Mouse (Mus musculus) embryonic facial prominence, embryonic 13.5 days (tissue): ENCODE results near the gene Olfr1338. TPM values are rescaled to one million over a fixed set of nuclear protein-coding genes. Genes with fewer than 3 reads are reported as not detected.
"Not testable (repeated sequence)": the region's sequence is repeated elsewhere in the genome, so short reads cannot be mapped to it uniquely, and the experiment has no call there.

Experiments
- ATAC-seq: fragments of 200-750 bp; cut with Nextera tagmentation; 2 replicates; pipeline ENCODE4 v1.8.0; 2017; ENCODE audit warnings: low read depth; ENCODE audit not compliant: insufficient number of reproducible peaks, insufficient read depth, low FRiP score, low TSS enrichment
- H3K27ac ChIP-seq: fragments of 300-500 bp; sonication (generic); 2 replicates; pipeline ENCODE4 v1.5.1; 2015; ENCODE audit warnings: moderate library complexity, mild to moderate bottlenecking, inconsistent platforms
- H3K27me3 ChIP-seq: fragments of 300-500 bp; sonication (generic); 2 replicates; pipeline ENCODE4 v1.6.1; 2015; ENCODE audit warnings: mild to moderate bottlenecking, inconsistent platforms
- H3K36me3 ChIP-seq: fragments of 300-500 bp; sonication (generic); 2 replicates; pipeline ENCODE4 v1.6.1; 2015; ENCODE audit warnings: mild to moderate bottlenecking, inconsistent platforms
- H3K4me1 ChIP-seq: fragments of 300-500 bp; sonication (generic); 2 replicates; pipeline ENCODE4 v1.6.1; 2015; ENCODE audit warnings: inconsistent platforms
- H3K4me2 ChIP-seq: fragments of 300-500 bp; sonication (generic); 2 replicates; pipeline ENCODE4 v1.6.1; 2015; ENCODE audit warnings: moderate library complexity, mild to moderate bottlenecking, inconsistent platforms
- H3K4me3 ChIP-seq: fragments of 300-500 bp; sonication (generic); 2 replicates; pipeline ENCODE4 v1.5.1; 2015; ENCODE audit warnings: mild to moderate bottlenecking, inconsistent platforms
- H3K9ac ChIP-seq: fragments of 300-500 bp; sonication (generic); 2 replicates; pipeline ENCODE4 v1.6.1; 2015; ENCODE audit warnings: mild to moderate bottlenecking, inconsistent platforms
- H3K9me3 ChIP-seq: fragments of 300-500 bp; sonication (generic); 2 replicates; pipeline ENCODE4 v1.6.1; 2016; ENCODE audit warnings: inconsistent platforms
- WGBS: fragments of 180-500 bp; shearing (Covaris S2); methylation state at CpG from one replicate; pipeline ENCODE4 v1.1.7; 2015; ENCODE audit warnings: mixed read lengths; 5-methylcytosine and 5-hydroxymethylcytosine counted together
- polyA plus RNA-seq: library from polyadenylated mRNA; unstranded; fragments of >200 nt; fragmentation: Nextera tagmentation; extraction: Ambion mirVana; gene quantifications from 2 replicates; pipeline ENCODE4 v1.2.1, GENCODE M21; 2015

The Olfr1338 gene
- 0.08 TPM in 1 of 2 replicates, not detected in the other for polyA plus RNA-seq

DNA sequence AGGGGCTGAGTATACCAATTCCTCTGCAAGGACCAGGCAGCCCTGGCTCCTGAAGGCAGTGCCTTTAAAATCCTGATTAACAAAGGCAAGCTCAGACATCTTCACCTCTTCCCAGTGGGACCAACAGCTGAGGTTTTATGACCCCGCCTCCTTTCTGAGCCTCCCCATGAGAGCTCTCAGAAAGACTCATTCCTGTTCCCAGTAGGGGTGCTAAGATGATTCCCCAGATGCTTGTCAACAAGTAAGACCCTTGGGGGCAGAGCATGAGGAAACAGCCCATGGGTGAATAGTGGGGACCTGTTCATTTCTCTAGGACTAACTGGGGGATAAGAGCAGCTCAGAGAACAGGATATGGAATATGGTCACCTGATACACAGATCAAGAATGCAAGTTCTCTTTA is at the start of gene Olfr1338:
Olfr1338 (minus strand) TSS at position 101 of the 400 bp plus-strand sequence.
- no peaks in the 10 kb centered on the region for H3K9me3 ChIP-seq
- no peak within 1 kb of the TSS for H3K9ac ChIP-seq
- 79% methylated on average over 1 of the region's 1 CpGs for WGBS
- no peak within 1 kb of the TSS for H3K27ac ChIP-seq
- no peak within 1 kb of the TSS for H3K4me3 ChIP-seq
- no peaks in the 10 kb centered on the region for H3K27me3 ChIP-seq
- H3K36me3 ChIP-seq, result no peaks in the 10 kb centered on the region
- ATAC-seq, result no peak
- H3K4me1 ChIP-seq, result no peaks in the 10 kb centered on the region
- no peak within 1 kb of the TSS for H3K4me2 ChIP-seq

DNA sequence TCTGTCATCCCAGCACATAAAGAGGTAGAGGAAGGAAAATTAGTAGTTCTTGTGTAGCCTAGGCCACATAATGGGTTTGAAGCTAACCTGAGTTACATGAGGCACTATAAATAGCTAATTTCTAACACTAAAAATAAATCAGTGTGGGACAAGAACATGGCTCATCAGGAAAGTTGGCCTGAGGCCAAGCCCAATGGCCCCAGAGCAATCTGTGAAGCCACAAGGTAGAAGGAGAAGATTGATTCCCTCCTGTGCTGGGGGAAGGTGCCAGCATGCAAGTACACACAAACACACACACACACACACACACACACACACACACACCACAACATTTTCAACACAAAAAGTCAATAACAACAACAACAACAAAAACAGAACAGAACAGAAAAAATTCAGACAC is 34.3 kb upstream of the Olfr1338 start:
- H3K9me3 ChIP-seq, H3K4me1 ChIP-seq, H3K9ac ChIP-seq, H3K4me2 ChIP-seq, H3K27me3 ChIP-seq, ATAC-seq, H3K4me3 ChIP-seq, H3K27ac ChIP-seq, H3K36me3 ChIP-seq: not testable (repeated sequence)

DNA sequence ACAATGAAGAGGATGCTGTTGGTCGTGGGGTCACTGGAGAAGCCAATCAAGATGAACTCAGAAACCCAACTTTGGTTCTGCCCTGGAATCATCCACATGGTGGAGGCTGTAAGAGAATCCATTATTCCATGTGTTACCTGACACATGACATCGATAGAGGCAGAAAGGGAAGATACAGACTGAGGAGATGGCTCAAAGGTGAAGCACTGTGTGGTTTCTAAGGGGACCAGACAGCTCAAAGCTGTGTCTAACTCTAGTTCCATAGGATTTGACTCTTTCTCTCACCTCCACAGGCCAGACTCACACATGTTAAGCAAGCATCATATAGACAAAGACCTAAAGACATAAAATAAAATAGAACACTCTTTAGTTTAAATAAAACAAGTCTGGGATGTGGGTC is 23.9 kb upstream of the Olfr1338 start, which contains the start of gene Olfr1337:
Olfr1337 (minus strand) TSS at position 101 of the 400 bp plus-strand sequence.
- no peak for ATAC-seq
- no peaks in the 10 kb centered on the region for H3K27me3 ChIP-seq
- no peak within 1 kb of the TSS for H3K9ac ChIP-seq
- no peak within 1 kb of the TSS for H3K4me2 ChIP-seq
- H3K9me3 ChIP-seq, result no peaks in the 10 kb centered on the region
- no peaks in the 10 kb centered on the region for H3K36me3 ChIP-seq
- no peaks in the 10 kb centered on the region for H3K4me1 ChIP-seq
- WGBS, result 77% methylated on average over 2 of the region's 2 CpGs
- H3K27ac ChIP-seq, result no peak within 1 kb of the TSS
- H3K4me3 ChIP-seq, result no peak within 1 kb of the TSS

DNA sequence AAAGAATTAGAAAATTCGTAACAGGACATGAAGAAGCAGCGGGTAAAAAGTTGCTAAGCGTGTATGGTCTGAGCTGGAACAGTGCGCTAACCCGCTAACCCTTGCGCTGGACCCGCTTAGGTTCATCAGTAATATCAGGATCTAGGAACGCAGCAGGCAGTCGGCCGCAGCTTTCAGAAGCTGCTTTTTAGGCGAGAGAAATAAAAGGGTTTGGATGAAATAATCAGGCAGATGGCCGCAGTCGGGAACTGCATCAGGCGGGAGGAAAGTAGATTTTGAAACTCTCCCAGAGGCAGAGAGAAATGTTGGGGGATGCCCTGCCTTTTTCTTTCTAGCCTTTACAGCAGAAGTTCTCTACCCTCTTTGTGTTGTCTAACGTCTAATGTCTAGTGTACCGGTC is 16.7 kb downstream of the Olfr1338 start:
- ATAC-seq, result no peak
- H3K27ac ChIP-seq, result no peak overlapping the region
- WGBS, result 5% methylated on average over 16 of the region's 16 CpGs
- H3K4me2 ChIP-seq, result no peak overlapping the region
- no peaks in the 10 kb centered on the region for H3K36me3 ChIP-seq
- peaks cover 45% of the 10 kb centered on the region for H3K27me3 ChIP-seq
- no peak overlapping the region for H3K4me3 ChIP-seq
- H3K4me1 ChIP-seq, result no peaks in the 10 kb centered on the region
- H3K9me3 ChIP-seq, result peaks cover 7% of the 10 kb centered on the region
- no peak overlapping the region for H3K9ac ChIP-seq

DNA sequence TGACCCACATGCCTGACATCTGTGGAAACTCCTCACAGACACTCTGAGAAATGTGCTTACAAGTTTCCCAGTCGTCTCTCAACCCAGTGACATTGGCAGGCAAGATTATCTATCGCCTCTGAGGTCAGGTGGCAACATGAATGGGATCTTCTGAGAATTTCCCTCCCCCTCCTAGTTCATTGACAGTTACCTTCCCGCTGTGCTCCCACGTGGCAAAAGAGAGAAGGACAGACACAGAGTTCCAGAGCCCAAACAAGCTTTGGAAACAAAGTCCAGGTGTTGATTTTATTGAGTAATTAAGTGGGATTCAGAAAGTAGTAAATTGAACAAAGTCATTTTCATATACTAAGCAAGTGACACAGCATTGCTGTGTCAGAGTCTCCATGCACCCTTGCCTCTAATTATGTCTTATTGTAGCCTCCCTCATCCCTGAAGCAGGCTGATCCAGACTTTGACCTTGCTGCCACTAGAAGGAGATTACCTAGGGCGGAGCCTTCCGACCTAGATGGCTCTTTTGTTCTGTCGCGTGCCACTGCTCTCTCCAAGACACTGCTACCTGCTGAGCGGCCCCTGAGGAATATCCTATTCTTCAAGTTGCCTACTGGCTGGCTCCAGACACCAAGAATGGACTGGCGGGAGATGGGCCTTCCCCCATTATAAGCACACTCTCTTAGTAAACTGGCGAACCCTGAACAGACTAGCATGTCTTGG is 17.4 kb downstream of the Olfr1338 start:
- peaks cover under 1% of the 10 kb centered on the region; the same call in 1 of the 2 replicates for H3K9me3 ChIP-seq
- no peak for ATAC-seq
- no peak overlapping the region for H3K9ac ChIP-seq
- H3K27ac ChIP-seq, result no peak overlapping the region
- no peaks in the 10 kb centered on the region for H3K36me3 ChIP-seq
- H3K4me3 ChIP-seq, result no peak overlapping the region
- H3K4me1 ChIP-seq, result no peaks in the 10 kb centered on the region
- 7% methylated on average over 11 of the region's 11 CpGs for WGBS
- peaks cover 45% of the 10 kb centered on the region for H3K27me3 ChIP-seq
- no peak overlapping the region for H3K4me2 ChIP-seq

DNA sequence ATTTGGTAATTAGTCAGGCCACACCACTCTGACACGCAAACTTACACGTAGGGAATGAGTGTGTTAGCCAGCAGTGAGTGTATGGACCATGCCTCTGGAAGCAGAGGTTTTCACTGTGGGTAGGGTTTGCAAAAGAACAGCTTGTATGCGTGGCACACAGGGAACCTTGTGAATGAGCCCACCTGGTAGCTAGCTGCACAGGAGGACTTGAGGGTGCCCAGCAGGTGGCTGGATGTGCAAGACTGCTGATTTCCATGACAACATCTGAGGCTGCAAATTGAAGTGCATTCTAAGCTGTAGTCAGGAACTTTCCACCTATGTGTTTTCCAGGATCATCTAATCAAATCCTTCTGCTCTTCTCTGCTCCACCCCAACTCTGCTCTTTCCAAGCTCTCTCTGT is 19.0 kb downstream of the Olfr1338 start:
- no peak for ATAC-seq
- Histone ChIP-seq H3K27ac (no peak overlapping the region), H3K36me3 (no peaks in the 10 kb centered on the region), H3K4me1 (no peaks in the 10 kb centered on the region), H3K9me3 (no peaks in the 10 kb centered on the region), H3K27me3 (peaks cover 45% of the 10 kb centered on the region), H3K4me2 (no peak overlapping the region), H3K4me3 (no peak overlapping the region), H3K9ac (no peak overlapping the region)
- 57% methylated on average over 3 of the region's 3 CpGs for WGBS

DNA sequence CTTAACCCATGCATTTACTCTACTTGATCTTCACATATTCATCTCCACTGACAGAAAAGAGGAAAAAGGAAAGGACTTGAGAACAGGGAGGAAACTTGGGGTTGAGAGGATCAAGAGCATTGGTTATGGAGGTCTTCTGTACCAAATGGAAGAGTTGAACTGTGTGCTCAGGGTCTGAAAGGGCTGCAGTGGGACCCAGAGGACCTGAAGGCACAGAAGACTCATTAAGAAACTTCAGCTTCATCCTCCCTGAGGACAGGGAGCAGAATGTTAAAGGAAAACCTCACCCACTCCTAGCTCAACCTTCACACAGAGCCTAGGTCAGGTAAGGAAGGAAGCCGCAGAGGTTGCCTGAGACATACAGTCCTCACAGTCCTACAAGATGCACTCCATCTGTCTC is 26.7 kb downstream of the Olfr1338 start, which contains the start of gene Olfr1339:
Olfr1339 (plus strand) TSS at position 301 of the 400 bp plus-strand sequence.
- Histone ChIP-seq H3K4me1 (no peaks in the 10 kb centered on the region), H3K27ac (no peak within 1 kb of the TSS), H3K27me3 (no peaks in the 10 kb centered on the region), H3K4me2 (no peak within 1 kb of the TSS), H3K9ac (no peak within 1 kb of the TSS), H3K36me3 (no peaks in the 10 kb centered on the region), H3K9me3 (no peaks in the 10 kb centered on the region), H3K4me3 (no peak within 1 kb of the TSS)
- 83% methylated on average over 1 of the region's 1 CpGs for WGBS
- ATAC-seq, result no peak

DNA sequence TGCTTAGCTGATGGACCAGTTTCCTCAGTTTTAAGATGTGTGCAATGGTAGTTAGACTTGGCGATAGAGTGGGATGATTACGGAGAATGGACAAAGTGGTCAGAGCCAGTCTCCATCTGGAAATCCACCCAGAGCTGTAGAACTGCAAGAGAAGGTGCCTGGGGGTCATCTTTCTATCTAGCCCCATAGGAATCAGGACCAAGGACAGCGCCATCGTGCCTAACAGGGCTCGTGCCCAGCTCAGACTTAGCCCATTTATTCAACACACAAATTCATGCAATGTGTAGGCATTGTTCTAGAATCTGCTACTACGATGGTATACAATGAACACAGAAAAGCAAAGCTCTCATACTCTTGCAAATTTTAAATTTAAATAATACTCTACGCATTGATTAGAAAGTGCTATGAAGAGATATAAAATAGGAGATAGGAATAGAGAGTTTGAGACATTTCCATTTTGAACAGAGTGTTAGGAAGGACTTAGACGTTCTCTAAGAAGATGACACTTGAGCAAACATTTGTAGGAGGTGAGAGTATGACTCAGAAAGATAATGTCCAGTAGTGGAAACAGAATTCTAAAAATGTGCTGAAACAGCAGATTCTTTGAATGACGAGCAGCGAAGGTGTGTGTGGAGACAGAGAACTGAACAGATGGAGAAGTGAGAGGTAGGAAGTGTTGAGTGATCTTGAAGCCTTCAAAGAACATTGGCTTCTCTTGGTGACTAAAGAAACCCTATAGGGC is 36.6 kb downstream of the Olfr1338 start:
- ATAC-seq, result no peak
- Histone ChIP-seq H3K4me1 (no peaks in the 10 kb centered on the region), H3K27ac (no peak overlapping the region), H3K4me2 (no peak overlapping the region), H3K9me3 (no peaks in the 10 kb centered on the region), H3K4me3 (no peak overlapping the region), H3K36me3 (no peaks in the 10 kb centered on the region), H3K9ac (no peak overlapping the region), H3K27me3 (no peaks in the 10 kb centered on the region)
- WGBS, result 53% methylated on average over 10 of the region's 10 CpGs

DNA sequence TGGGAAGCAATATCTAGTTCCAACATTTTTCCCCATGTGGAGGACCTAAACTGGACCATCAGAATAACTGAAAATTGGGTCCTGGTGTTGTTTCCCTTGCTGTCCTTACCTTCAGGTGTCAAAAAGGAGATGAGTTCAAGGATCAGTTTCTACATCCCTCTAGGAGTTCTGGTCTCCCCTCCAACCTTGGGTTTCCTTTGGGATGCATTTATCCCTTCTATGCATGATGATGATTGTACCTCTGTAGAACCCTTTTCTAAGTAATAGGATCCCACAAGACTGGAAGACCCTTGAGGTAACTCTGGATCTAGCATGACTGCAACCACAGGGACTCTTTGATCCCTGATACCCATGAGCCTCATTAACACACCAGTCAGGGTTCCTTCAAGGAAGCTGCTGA is 38.7 kb downstream of the Olfr1338 start, which contains the start of gene Olfr1340:
Olfr1340 (plus strand) TSS at position 301 of the 400 bp plus-strand sequence.
- H3K4me3 ChIP-seq, result no peak within 1 kb of the TSS
- H3K9me3 ChIP-seq, result no peaks in the 10 kb centered on the region
- H3K36me3 ChIP-seq, result no peaks in the 10 kb centered on the region
- H3K9ac ChIP-seq, result no peak within 1 kb of the TSS
- ATAC-seq, result no peak
- H3K27ac ChIP-seq, result no peak within 1 kb of the TSS
- H3K27me3 ChIP-seq, result no peaks in the 10 kb centered on the region
- no peak within 1 kb of the TSS for H3K4me2 ChIP-seq
- H3K4me1 ChIP-seq, result no peaks in the 10 kb centered on the region

DNA sequence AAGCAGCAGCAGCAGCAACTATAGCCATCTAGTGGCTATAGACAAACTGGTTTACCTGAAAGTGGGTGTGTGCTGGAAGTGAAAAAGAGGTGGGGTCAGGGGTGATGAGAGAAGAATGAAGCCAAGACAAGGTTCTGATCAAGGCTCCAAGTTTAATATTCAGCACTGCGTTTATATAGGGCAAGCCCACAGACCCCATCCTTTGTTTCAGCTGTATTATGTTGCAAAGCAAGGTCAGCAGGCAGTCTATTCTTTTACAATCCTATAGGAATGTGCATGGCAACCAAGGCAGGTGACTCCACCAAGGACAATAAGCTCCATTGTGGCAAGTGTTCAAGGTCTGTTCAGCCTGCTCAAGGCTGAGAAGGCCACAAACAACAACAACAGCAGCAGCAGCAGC is 46.9 kb downstream of the Olfr1338 start:
- ATAC-seq, result no peak
- Histone ChIP-seq H3K4me1 (no peaks in the 10 kb centered on the region), H3K9ac (no peak overlapping the region), H3K4me3 (no peak overlapping the region), H3K36me3 (no peaks in the 10 kb centered on the region), H3K4me2 (no peak overlapping the region), H3K27me3 (no peaks in the 10 kb centered on the region), H3K27ac (no peak overlapping the region), H3K9me3 (no peaks in the 10 kb centered on the region)
- 39% methylated on average over 1 of the region's 1 CpGs for WGBS

DNA sequence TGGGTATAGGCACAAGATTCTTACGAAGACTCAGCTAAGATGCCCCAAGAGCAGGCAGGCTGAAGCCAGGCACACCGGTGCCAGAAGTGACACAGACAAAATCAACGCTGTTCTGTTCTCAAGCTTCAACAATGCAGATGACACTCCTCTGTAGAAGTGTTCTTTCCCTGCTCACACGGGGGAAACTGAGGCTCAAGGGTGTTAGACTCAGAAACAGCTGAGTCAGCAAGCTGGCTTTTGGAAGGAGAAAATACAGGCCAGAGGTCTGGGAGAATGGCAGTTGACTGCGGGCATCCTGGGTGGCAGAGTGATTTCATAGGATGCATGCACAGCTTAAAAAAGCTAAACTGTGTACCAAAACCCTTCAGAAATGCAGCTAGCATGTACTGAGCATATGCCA is 50.5 kb downstream of the Olfr1338 start:
- ATAC-seq, result no peak

DNA sequence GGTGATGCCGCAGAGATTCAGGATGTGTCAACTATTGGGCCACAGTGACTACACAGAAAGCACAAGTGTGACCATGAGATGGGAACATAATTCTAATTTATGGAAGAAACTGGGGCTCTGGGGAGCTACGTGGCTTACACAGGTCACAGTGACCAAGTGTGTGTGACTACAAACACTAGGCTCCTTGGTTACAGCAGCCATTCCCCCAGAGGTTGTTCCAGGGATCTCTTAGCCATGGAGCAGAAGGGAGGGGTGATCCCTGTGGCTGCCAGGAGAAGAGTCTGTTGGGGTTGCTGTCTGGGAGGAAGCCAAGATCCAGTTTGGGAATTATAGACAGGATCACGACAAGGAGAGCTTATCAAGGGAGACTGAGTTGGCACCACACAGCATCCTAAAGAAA is 55.3 kb downstream of the Olfr1338 start, which contains the start of gene Olfr1341:
Olfr1341 (plus strand) TSS at position 301 of the 400 bp plus-strand sequence.
- no peak for ATAC-seq
- no peaks in the 10 kb centered on the region for H3K36me3 ChIP-seq
- H3K27ac ChIP-seq, result no peak within 1 kb of the TSS
- H3K9me3 ChIP-seq, result no peaks in the 10 kb centered on the region
- no peaks in the 10 kb centered on the region for H3K27me3 ChIP-seq
- no peak within 1 kb of the TSS for H3K9ac ChIP-seq
- no peak within 1 kb of the TSS for H3K4me2 ChIP-seq
- no peak within 1 kb of the TSS for H3K4me3 ChIP-seq
- no peaks in the 10 kb centered on the region for H3K4me1 ChIP-seq
- WGBS, result 76% methylated on average over 3 of the region's 3 CpGs

More for the DNA sequence above, 50.5 kb downstream of the Olfr1338 start:
- Histone ChIP-seq H3K4me3 (no peak overlapping the region), H3K36me3 (no peaks in the 10 kb centered on the region), H3K9me3 (no peaks in the 10 kb centered on the region), H3K4me2 (no peak overlapping the region), H3K27me3 (no peaks in the 10 kb centered on the region), H3K4me1 (no peaks in the 10 kb centered on the region), H3K9ac (no peak overlapping the region), H3K27ac (no peak overlapping the region)
- 78% methylated on average over 5 of the region's 5 CpGs for WGBS
